Mouse (Mus musculus) G1E (cell line): ENCODE measurements around the gene Ggt5. TPM values are rescaled to one million over a fixed set of nuclear protein-coding genes. Genes with fewer than 3 reads are reported as not detected.

Source experiments
- ATAC-seq: 2 replicates; pipeline ENCODE4 v1.8.0; 2016; ENCODE audit warnings: mild to moderate bottlenecking; ENCODE audit not compliant: insufficient number of reproducible peaks, poor library complexity, low FRiP score, severe bottlenecking; ENCODE audit errors: extremely low read depth
- DNase-seq: peaks from one replicate; pipeline ENCODE4 v3.0.0; 2012; ENCODE audit warnings: low spot score
- H3K27me3 ChIP-seq: 2 replicates; pipeline ENCODE4 v1.6.1; 2012; ENCODE audit warnings: mild to moderate bottlenecking, low read length, inconsistent platforms; ENCODE audit not compliant: insufficient read depth
- H3K36me3 ChIP-seq: replicated peaks from 2 replicates; pipeline ENCODE3; 2012; ENCODE audit warnings: mild to moderate bottlenecking, inconsistent platforms
- H3K4me1 ChIP-seq: 2 replicates; pipeline ENCODE4 v1.6.1; 2012; ENCODE audit warnings: low read depth, low read length, inconsistent platforms, mixed read lengths; ENCODE audit not compliant: insufficient read depth
- H3K4me3 ChIP-seq: 2 replicates; pipeline ENCODE4 v1.5.1; 2012; ENCODE audit warnings: low read depth, mild to moderate bottlenecking, inconsistent platforms, low read length, moderate library complexity, mixed read lengths
- H3K9me3 ChIP-seq: replicated peaks from 2 replicates; pipeline ENCODE4 v1.6.1; 2012; ENCODE audit warnings: inconsistent platforms
- CTCF ChIP-seq: IDR thresholded peaks from 2 replicates; pipeline ENCODE4 v1.5.1; 2012; ENCODE audit warnings: low read depth, low read length, inconsistent platforms, mixed read lengths
- GATA1 ChIP-seq: IDR thresholded peaks from 2 replicates; pipeline ENCODE4 v1.6.1; 2012; ENCODE audit warnings: borderline replicate concordance, low read length, inconsistent platforms, mixed read lengths
- GATA2 ChIP-seq: IDR thresholded peaks from 2 replicates; pipeline ENCODE4 v1.6.1; 2012; ENCODE audit warnings: low read depth, low read length, inconsistent platforms, borderline replicate concordance
- POLR2AphosphoS5 ChIP-seq: IDR thresholded peaks from 2 replicates; pipeline ENCODE4 v1.6.1; 2012; ENCODE audit warnings: low read depth, low read length, inconsistent platforms; ENCODE audit not compliant: insufficient replicate concordance
- TAL1 ChIP-seq: conservative IDR thresholded peaks from 2 replicates; pipeline ENCODE4 v1.6.1; 2012; ENCODE audit warnings: low read depth, low read length, inconsistent platforms, mixed read lengths
- polyA plus RNA-seq: library from polyadenylated mRNA; stranded (reverse); fragments of >175 nt; gene quantifications from 2 replicates; pipeline ENCODE4 v1.2.3, GENCODE M21; 2012
- total RNA-seq, 2 experiments: library from RNA; stranded (forward) in 1 of 2; stranded (reverse) in 1 of 2; fragments of 200-1000 nt in 1 of 2; fragments of >200 nt in 1 of 2; fragmentation: Nextera tagmentation in 1 of 2; gene quantifications; 2 replicates each; pipeline ENCODE4 v1.2.3; 2014 to 2017

Ggt5 gene
- total and polyA plus RNA-seq, 3 experiments: 0.22 TPM; not detected in 2

DNA sequence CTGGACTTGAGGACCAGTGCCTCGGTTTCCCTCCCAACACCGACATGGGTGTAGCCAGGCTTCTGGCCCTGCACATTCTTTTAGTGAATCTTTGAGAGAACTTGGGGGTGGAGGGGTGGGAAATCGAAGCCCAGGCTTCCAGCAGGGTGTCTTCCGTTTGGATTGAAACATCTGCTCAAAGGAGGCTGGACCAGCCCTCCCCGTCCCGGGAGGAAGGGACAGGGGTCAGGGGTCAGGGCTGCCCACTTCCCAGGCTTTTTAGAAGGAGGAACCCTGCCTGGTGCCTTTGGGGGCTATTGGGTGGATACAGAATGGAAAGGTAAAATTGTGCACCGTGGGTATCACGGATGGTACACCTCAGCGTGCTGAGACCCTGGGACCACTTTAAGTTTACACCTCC is 17.2 kb upstream of the Ggt5 start:
- Histone ChIP-seq H3K27me3 (peaks cover 26% of the 10 kb centered on the region; the same call in 1 of the 2 replicates), H3K4me3 (no peak overlapping the region), H3K4me1 (no peaks in the 10 kb centered on the region), H3K36me3 (no peaks in the 10 kb centered on the region), H3K9me3 (no peaks in the 10 kb centered on the region)
- TF ChIP-seq TAL1 (no peak), CTCF (no peak), GATA1 (no peak)
- no peak for DNase-seq
- ATAC-seq: no peak

DNA sequence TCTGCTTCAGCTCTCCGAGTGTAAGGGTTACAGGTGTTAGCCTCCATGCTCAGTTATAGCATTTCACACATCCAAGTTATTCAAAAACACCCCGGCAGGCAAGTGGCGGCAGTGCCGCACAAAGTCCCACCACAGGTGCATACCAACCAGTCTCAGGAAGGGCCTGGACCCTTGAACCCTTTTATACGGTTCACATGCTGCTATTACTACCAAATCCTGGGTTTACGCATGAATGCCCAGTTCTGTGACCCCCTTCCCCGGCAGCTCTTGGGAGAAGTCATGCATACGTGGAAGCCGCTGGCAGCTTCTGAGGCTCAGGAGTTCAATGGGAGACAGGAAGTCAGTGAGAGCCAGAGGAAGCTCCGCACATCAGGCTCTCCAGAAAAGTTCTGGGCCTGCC is 16.0 kb upstream of the Ggt5 start:
- no peak for TF ChIP-seq CTCF
- TF ChIP-seq GATA1: no peak
- Histone ChIP-seq H3K27me3 (peaks cover 35% of the 10 kb centered on the region; the same call in 1 of the 2 replicates), H3K4me1 (no peaks in the 10 kb centered on the region), H3K4me3 (no peak overlapping the region), H3K9me3 (no peaks in the 10 kb centered on the region), H3K36me3 (no peaks in the 10 kb centered on the region)
- no peak for DNase-seq
- no peak for ATAC-seq

DNA sequence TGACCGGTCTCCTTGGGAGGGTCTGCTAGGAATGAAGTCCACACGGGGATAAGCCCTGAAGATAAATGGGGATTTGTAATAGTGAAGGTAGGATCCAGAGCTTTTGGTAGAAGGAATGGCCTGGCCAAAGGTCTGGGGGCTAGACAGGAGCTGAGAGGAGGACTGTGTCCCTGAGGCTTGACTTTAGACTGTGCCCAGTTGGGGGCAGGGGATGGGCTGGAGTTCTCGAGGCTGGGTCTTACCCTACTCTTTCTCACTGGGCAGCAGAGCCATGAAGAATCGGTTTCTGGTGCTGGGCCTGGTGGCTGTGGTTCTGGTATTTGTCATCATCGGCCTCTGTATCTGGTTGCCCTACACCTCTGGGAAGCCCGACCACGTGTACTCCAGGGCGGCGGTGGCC is 15.2 kb upstream of the Ggt5 start:
- no peaks in the 10 kb centered on the region for H3K4me1 ChIP-seq
- H3K9me3 ChIP-seq: no peaks in the 10 kb centered on the region
- peaks cover 35% of the 10 kb centered on the region; the same call in 1 of the 2 replicates for H3K27me3 ChIP-seq
- ATAC-seq (no peak), DNase-seq (no peak)
- H3K4me3 ChIP-seq: no peak overlapping the region
- no peak for TF ChIP-seq GATA1
- no peak for TF ChIP-seq CTCF
- no peak for TF ChIP-seq POLR2AphosphoS5
- TF ChIP-seq GATA2: no peak
- no peak for TF ChIP-seq TAL1
- no peaks in the 10 kb centered on the region for H3K36me3 ChIP-seq

DNA sequence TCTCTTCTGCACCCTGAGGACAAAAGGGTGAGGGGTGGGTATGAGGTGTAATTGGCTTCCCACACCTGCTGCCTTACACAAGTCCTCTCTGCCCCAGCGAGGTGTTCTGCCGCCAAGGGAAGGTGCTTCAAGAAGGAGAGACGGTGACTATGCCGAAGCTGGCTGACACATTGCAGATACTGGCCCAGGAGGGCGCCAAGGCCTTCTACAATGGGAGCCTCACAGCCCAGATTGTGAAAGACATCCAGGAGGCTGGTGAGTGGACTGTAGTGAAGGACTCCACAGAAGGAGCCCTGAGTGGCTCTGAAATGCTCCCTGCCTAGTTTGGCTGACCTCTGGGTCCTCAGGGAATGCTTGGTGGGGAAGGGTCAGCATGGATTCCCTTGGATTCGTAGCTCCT is 10.0 kb upstream of the Ggt5 start:
- no peaks in the 10 kb centered on the region for H3K4me1 ChIP-seq
- DNase-seq: no peak
- no peaks in the 10 kb centered on the region for H3K36me3 ChIP-seq
- TF ChIP-seq GATA1: no peak
- TF ChIP-seq POLR2AphosphoS5: no peak
- TF ChIP-seq GATA2: no peak
- no peaks in the 10 kb centered on the region for H3K9me3 ChIP-seq
- no peak for ATAC-seq
- peaks cover 38% of the 10 kb centered on the region; the same call in 1 of the 2 replicates for H3K27me3 ChIP-seq
- H3K4me3 ChIP-seq: no peak overlapping the region

DNA sequence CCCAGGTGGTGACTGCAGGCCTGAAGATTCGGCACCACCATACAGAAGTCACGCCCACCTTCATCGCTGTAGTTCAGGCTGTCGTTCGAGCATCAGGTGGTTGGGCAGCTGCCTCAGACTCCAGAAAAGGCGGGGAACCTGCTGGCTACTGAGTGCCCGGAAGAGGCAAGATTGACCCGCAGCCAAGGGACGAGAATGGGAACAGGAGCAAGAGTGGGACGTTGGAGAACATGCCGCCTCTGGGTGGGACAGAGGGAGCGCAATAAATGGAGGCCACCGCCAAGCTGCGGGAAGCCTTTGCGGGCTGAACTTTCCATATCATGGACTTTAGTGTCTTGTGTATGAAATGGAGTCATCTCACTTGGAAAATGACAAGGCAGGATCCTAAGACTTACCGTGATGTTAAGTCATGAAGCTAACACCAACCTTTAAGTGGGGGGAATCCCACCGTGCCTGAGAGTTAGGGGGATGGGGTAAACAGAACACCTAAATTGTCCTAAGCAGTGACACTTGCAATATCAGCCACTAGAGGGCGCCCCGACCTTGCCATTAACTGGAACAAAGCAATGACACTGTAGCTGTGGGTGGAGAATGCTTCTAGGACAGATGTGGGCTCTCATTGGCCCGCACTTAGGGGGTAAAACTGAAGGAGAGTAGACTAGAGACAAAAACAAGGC is 3.1 kb upstream of the Ggt5 start:
- TF ChIP-seq CTCF (peak; percentile 80), POLR2AphosphoS5 (no peak)
- H3K4me3 ChIP-seq: no peak overlapping the region
- peak; percentile 40; the same call in 1 of the 2 replicates for ATAC-seq

DNA sequence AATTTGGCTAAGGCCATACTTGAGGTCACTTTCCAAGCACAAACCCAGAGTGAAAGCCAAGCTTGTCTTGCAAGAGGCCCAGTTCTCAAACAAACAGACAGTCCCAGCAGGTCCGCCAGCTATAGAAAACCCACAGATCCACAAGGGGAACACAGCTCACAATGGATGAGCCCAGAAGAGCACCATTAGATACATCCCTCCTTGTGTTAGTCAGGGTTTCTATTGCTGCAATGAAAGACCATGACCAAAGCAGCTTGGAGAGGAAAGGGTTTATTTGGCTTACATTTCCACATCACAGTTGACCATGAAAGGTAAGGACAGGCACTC is 2.6 kb upstream of the Ggt5 start:
- Histone ChIP-seq H3K9me3 (no peaks in the 10 kb centered on the region), H3K4me1 (peaks cover 5% of the 10 kb centered on the region), H3K27me3 (peaks cover 27% of the 10 kb centered on the region), H3K36me3 (no peaks in the 10 kb centered on the region), H3K4me3 (no peak overlapping the region)
- ATAC-seq: no peak
- DNase-seq: no peak
- TF ChIP-seq GATA2 (no peak), CTCF (no peak), TAL1 (no peak), POLR2AphosphoS5 (no peak), GATA1 (no peak)

More for the DNA sequence above, 3.1 kb upstream of the Ggt5 start:
- H3K4me1 ChIP-seq: 0 out of 2 replicates have a peak, but pooled peaks cover under 1% of the 10 kb centered on the region
- no peaks in the 10 kb centered on the region for H3K9me3 ChIP-seq
- H3K36me3 ChIP-seq: no peaks in the 10 kb centered on the region
- DNase-seq: peak; percentile 75
- peaks cover 31% of the 10 kb centered on the region for H3K27me3 ChIP-seq

DNA sequence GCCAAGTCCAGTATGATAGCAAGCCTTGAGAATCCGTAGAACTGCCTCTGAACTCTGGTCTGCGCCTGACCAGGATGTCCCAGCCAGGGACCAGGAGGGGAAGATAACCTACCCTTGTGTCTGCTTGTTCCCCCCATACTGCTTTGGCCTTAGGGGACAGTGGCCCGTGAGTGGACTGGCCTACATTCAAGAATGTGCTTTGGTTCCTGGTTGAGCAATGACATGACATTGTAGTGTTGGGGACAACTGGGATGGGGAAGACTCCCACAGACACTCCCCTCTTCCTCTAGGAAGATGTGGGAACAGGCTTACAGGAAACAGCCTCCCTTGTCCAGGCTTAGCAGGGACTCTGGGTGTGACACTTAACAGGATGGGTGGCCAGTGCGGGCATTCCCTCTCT is 1.4 kb upstream of the Ggt5 start:
- Histone ChIP-seq H3K36me3 (no peaks in the 10 kb centered on the region), H3K4me1 (peaks cover 12% of the 10 kb centered on the region), H3K27me3 (peaks cover 27% of the 10 kb centered on the region), H3K9me3 (no peaks in the 10 kb centered on the region), H3K4me3 (no peak overlapping the region)
- DNase-seq: no peak
- TF ChIP-seq CTCF (no peak), TAL1 (no peak), POLR2AphosphoS5 (no peak), GATA2 (no peak), GATA1 (no peak)
- no peak for ATAC-seq
